Mouse (Mus musculus) heart, embryonic 12.5 days (tissue): Measurements from ENCODE around the gene Rhbdd2. TPM values are rescaled to one million over a fixed set of nuclear protein-coding genes. Genes with fewer than 3 reads are reported as not detected.

Source experiments
- ATAC-seq: fragments of 200-750 bp; cut with Nextera tagmentation; 2 replicates; pipeline ENCODE4 v1.8.0; 2017; ENCODE audit warnings: moderate TSS enrichment, moderate library complexity; ENCODE audit not compliant: insufficient number of reproducible peaks, low FRiP score
- H3K27ac ChIP-seq: fragments of 300-500 bp; sonication (generic); 2 replicates; pipeline ENCODE4 v1.5.1; 2016; ENCODE audit warnings: mild to moderate bottlenecking, moderate library complexity; ENCODE audit not compliant: poor library complexity, severe bottlenecking
- H3K27me3 ChIP-seq: fragments of 300-500 bp; sonication (generic); replicated peaks from 2 replicates; pipeline ENCODE4 v1.6.1; 2016; ENCODE audit warnings: mild to moderate bottlenecking, moderate library complexity
- H3K36me3 ChIP-seq: fragments of 300-500 bp; sonication (generic); 2 replicates; pipeline ENCODE4 v1.6.1; 2016; ENCODE audit warnings: mild to moderate bottlenecking, moderate library complexity
- H3K4me1 ChIP-seq: fragments of 300-500 bp; sonication (generic); replicated peaks from 2 replicates; pipeline ENCODE4 v1.6.1; 2016; ENCODE audit warnings: mild to moderate bottlenecking
- H3K4me2 ChIP-seq: fragments of 300-500 bp; sonication (generic); 2 replicates; pipeline ENCODE4 v1.6.1; 2016; ENCODE audit warnings: mild to moderate bottlenecking, moderate library complexity
- H3K4me3 ChIP-seq: fragments of 300-500 bp; sonication (generic); 2 replicates; pipeline ENCODE4 v1.5.1; 2016; ENCODE audit warnings: mild to moderate bottlenecking
- H3K9ac ChIP-seq: fragments of 300-500 bp; sonication (generic); 2 replicates; pipeline ENCODE4 v1.6.1; 2016; ENCODE audit warnings: mild to moderate bottlenecking, moderate library complexity
- H3K9me3 ChIP-seq: fragments of 300-500 bp; sonication (generic); replicated peaks from 2 replicates; pipeline ENCODE4 v1.6.1; 2016; ENCODE audit warnings: mild to moderate bottlenecking, moderate library complexity
- WGBS: fragments of 180-500 bp; shearing (Covaris S2); methylation state at CpG from one replicate; pipeline ENCODE4 v1.1.7; 2016; 5-methylcytosine and 5-hydroxymethylcytosine counted together
- polyA plus RNA-seq: library from polyadenylated mRNA; unstranded; fragments of >200 nt; fragmentation: Nextera tagmentation; extraction: Ambion mirVana; gene quantifications from 2 replicates; pipeline ENCODE4 v1.2.1, GENCODE M21; 2016

Gene Rhbdd2
- polyA plus RNA-seq, 1 experiment from 2014 or later: 39.2 TPM

- no peak overlapping the region for H3K27ac ChIP-seq
- 0 out of 2 replicates have a peak, but pooled peaks cover 2% of the 10 kb centered on the region for H3K9me3 ChIP-seq
- H3K4me2 ChIP-seq: no peak overlapping the region
- 81% methylated on average over 5 of the region's 5 CpGs for WGBS
- no peak for ATAC-seq
- H3K27me3 ChIP-seq: no peaks in the 10 kb centered on the region
- H3K9ac ChIP-seq: no peak overlapping the region
- peaks cover 19% of the 10 kb centered on the region for H3K36me3 ChIP-seq
- H3K4me3 ChIP-seq: no peak overlapping the region
- H3K4me1 ChIP-seq: no peaks in the 10 kb centered on the region
Observed at GRCm38 (mm10) chr5:135645330-135645729, 12.9 kb downstream of the Rhbdd2 start.

GRCm38 (mm10) chr5:135646038-135646437 is 13.6 kb downstream of the Rhbdd2 start:
- no peaks in the 10 kb centered on the region for H3K4me1 ChIP-seq
- peaks cover 12% of the 10 kb centered on the region for H3K36me3 ChIP-seq
- H3K27me3 ChIP-seq: no peaks in the 10 kb centered on the region
- ATAC-seq: no peak
- no peak overlapping the region for H3K27ac ChIP-seq
- no peak overlapping the region for H3K4me2 ChIP-seq
- H3K9ac ChIP-seq: no peak overlapping the region
- H3K4me3 ChIP-seq: no peak overlapping the region
- 0 out of 2 replicates have a peak, but pooled peaks cover 2% of the 10 kb centered on the region for H3K9me3 ChIP-seq
- 88% methylated on average over 6 of the region's 6 CpGs for WGBS

- Histone ChIP-seq H3K4me3 (no peak overlapping the region), H3K27me3 (no peaks in the 10 kb centered on the region), H3K9ac (no peak overlapping the region), H3K4me2 (no peak overlapping the region), H3K9me3 (0 out of 2 replicates have a peak, but pooled peaks cover 2% of the 10 kb centered on the region), H3K4me1 (no peaks in the 10 kb centered on the region), H3K36me3 (peaks cover 1% of the 10 kb centered on the region; the same call in 1 of the 2 replicates), H3K27ac (no peak overlapping the region)
- ATAC-seq: no peak
- WGBS: 72% methylated on average over 9 of the region's 9 CpGs
Observed at GRCm38 (mm10) chr5:135648461-135649308, 16.3 kb downstream of the Rhbdd2 start.

- Histone ChIP-seq H3K27me3 (no peaks in the 10 kb centered on the region), H3K9ac (no peak overlapping the region), H3K4me2 (no peak overlapping the region), H3K9me3 (0 out of 2 replicates have a peak, but pooled peaks cover 2% of the 10 kb centered on the region), H3K4me1 (no peaks in the 10 kb centered on the region), H3K27ac (no peak overlapping the region), H3K36me3 (no peaks in the 10 kb centered on the region), H3K4me3 (no peak overlapping the region)
- 85% methylated on average over 1 of the region's 1 CpGs for WGBS
- ATAC-seq: no peak
Observed at GRCm38 (mm10) chr5:135649309-135649633, 16.9 kb downstream of the Rhbdd2 start.

GRCm38 (mm10) chr5:135651536-135651935 is 19.1 kb downstream of the Rhbdd2 start:
- Histone ChIP-seq H3K9me3 (0 out of 2 replicates have a peak, but pooled peaks cover 2% of the 10 kb centered on the region), H3K9ac (no peak overlapping the region), H3K27ac (no peak overlapping the region), H3K27me3 (no peaks in the 10 kb centered on the region), H3K4me3 (no peak overlapping the region), H3K4me1 (no peaks in the 10 kb centered on the region), H3K4me2 (no peak overlapping the region), H3K36me3 (no peaks in the 10 kb centered on the region)
- no peak for ATAC-seq
- WGBS: 72% methylated on average over 3 of the region's 3 CpGs

- no peak overlapping the region for H3K27ac ChIP-seq
- no peak for ATAC-seq
- H3K4me1 ChIP-seq: no peaks in the 10 kb centered on the region
- no peak overlapping the region for H3K9ac ChIP-seq
- H3K36me3 ChIP-seq: no peaks in the 10 kb centered on the region
- 59% methylated on average over 2 of the region's 2 CpGs for WGBS
- H3K4me2 ChIP-seq: no peak overlapping the region
- H3K4me3 ChIP-seq: no peak overlapping the region
- no peaks in the 10 kb centered on the region for H3K27me3 ChIP-seq
- 0 out of 2 replicates have a peak, but pooled peaks cover 1% of the 10 kb centered on the region for H3K9me3 ChIP-seq
Observed at GRCm38 (mm10) chr5:135653209-135653608, 20.8 kb downstream of the Rhbdd2 start.

GRCm38 (mm10) chr5:135656046-135656445 is 23.6 kb downstream of the Rhbdd2 start:
- H3K9me3 ChIP-seq: no peaks in the 10 kb centered on the region
- no peak overlapping the region for H3K4me3 ChIP-seq
- peaks cover 9% of the 10 kb centered on the region; the same call in 1 of the 2 replicates for H3K4me1 ChIP-seq
- H3K9ac ChIP-seq: no peak overlapping the region
- H3K27me3 ChIP-seq: no peaks in the 10 kb centered on the region
- 72% methylated on average over 5 of the region's 5 CpGs for WGBS
- H3K36me3 ChIP-seq: no peaks in the 10 kb centered on the region
- no peak for ATAC-seq
- H3K4me2 ChIP-seq: no peak overlapping the region
- no peak overlapping the region for H3K27ac ChIP-seq

- Histone ChIP-seq H3K4me1 (peaks cover 9% of the 10 kb centered on the region; the same call in 1 of the 2 replicates), H3K9me3 (no peaks in the 10 kb centered on the region), H3K36me3 (no peaks in the 10 kb centered on the region), H3K27ac (no peak overlapping the region), H3K4me3 (no peak overlapping the region), H3K9ac (no peak overlapping the region), H3K27me3 (no peaks in the 10 kb centered on the region), H3K4me2 (no peak overlapping the region)
- no peak for ATAC-seq
- WGBS: 81% methylated on average over 5 of the region's 5 CpGs
Observed at GRCm38 (mm10) chr5:135657128-135657527, 24.7 kb downstream of the Rhbdd2 start.

- Histone ChIP-seq H3K27ac (no peak overlapping the region), H3K4me2 (peak overlapping the region; percentile 47), H3K27me3 (no peaks in the 10 kb centered on the region), H3K9me3 (no peaks in the 10 kb centered on the region), H3K4me1 (peaks cover 9% of the 10 kb centered on the region; the same call in 1 of the 2 replicates), H3K9ac (no peak overlapping the region), H3K4me3 (no peak overlapping the region), H3K36me3 (no peaks in the 10 kb centered on the region)
- 39% methylated on average over 17 of the region's 17 CpGs for WGBS
- no peak for ATAC-seq
Observed at GRCm38 (mm10) chr5:135657703-135658373, 25.4 kb downstream of the Rhbdd2 start.

- no peak overlapping the region for H3K27ac ChIP-seq
- H3K4me2 ChIP-seq: no peak overlapping the region
- ATAC-seq: no peak
- no peaks in the 10 kb centered on the region for H3K9me3 ChIP-seq
- H3K27me3 ChIP-seq: no peaks in the 10 kb centered on the region
- H3K4me1 ChIP-seq: peaks cover 9% of the 10 kb centered on the region; the same call in 1 of the 2 replicates
- WGBS: 14% methylated on average over 4 of the region's 4 CpGs
- H3K36me3 ChIP-seq: no peaks in the 10 kb centered on the region
- no peak overlapping the region for H3K9ac ChIP-seq
- no peak overlapping the region for H3K4me3 ChIP-seq
Observed at GRCm38 (mm10) chr5:135659956-135660355, 27.5 kb downstream of the Rhbdd2 start.

- Histone ChIP-seq H3K9me3 (no peaks in the 10 kb centered on the region; the same call in 1 of the 2 replicates), H3K27me3 (no peaks in the 10 kb centered on the region), H3K36me3 (no peaks in the 10 kb centered on the region), H3K4me1 (peaks cover 9% of the 10 kb centered on the region; the same call in 1 of the 2 replicates), H3K4me3 (no peak overlapping the region), H3K9ac (no peak overlapping the region), H3K4me2 (no peak overlapping the region), H3K27ac (no peak overlapping the region)
- WGBS: 79% methylated on average over 7 of the region's 7 CpGs
- ATAC-seq: no peak
Observed at GRCm38 (mm10) chr5:135660535-135660934, 28.1 kb downstream of the Rhbdd2 start.
